Mouse (Mus musculus) heart, postnatal 0 days (tissue): ENCODE measurements around the gene Arglu1.

Source experiments
- CTCF ChIP-seq: IDR thresholded peaks from 2 replicates; pipeline ENCODE4 v1.5.1; 2016; ENCODE audit warnings: antibody characterized with exemption, control low read depth, low read depth
- EP300 ChIP-seq: IDR thresholded peaks from 2 replicates; pipeline ENCODE4 v1.6.1; 2016; ENCODE audit warnings: antibody characterized with exemption, low read depth

DNA sequence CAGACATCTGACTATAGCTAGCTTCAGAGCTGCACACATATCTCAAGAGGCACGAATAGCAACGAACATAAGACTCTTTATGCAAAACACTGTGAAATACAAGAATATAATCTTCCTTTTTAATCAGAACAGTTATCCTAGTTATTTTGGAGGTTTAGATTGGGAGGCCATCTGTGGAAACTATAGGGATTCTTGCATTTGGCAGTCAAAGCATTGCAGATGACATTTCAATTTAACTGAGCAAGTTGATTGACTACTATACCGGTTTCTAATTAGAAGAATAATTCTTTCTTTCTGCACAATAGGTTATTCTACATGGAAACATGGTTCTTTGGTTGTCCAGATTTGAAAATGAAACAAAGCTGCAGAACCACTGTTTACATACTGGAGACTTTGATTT lies 67.8 kb downstream of the Arglu1 start:
- no peak for TF ChIP-seq CTCF
- TF ChIP-seq EP300: no peak
